Mouse (Mus musculus): Measurements from ENCODE around the gene Bglap3.
"Not testable (repeated sequence)": the region's sequence is repeated elsewhere in the genome, so short reads cannot be mapped to it uniquely, and the experiment has no call there.

GRCm38 (mm10) chr3:88367517-88367916, 5.0 kb downstream of the Bglap3 start:
- TF ChIP-seq CTCF (IDR thresholded peaks at IDR 0.05; ENCODE audit: low read depth, low read length); EP300 (IDR thresholded peaks at IDR 0.05; ENCODE audit: insufficient read depth, low read depth, low read length); POLR2A (IDR thresholded peaks at IDR 0.05; ENCODE audit: insufficient read depth, low read length): not testable (repeated sequence)

All from ES-Bruce4 (cell line).